Mouse (Mus musculus) fat pad, adult 2 months (tissue): Measurements from ENCODE around the gene Fam174b.

Source experiments
- DNase-seq: peaks from one replicate; pipeline ENCODE4 v3.0.0-alpha.2; 2011; ENCODE audit warnings: low read depth, low spot score; ENCODE audit errors: extremely low read depth

Gene Fam174b

GRCm38 (mm10) chr7:73740111-73741035, at the start of gene Fam174b:
TSS of gene Fam174b (plus strand) at chr7:73740302.
- no peak for DNase-seq

- DNase-seq = no peak
Measured at GRCm38 (mm10) chr7:73697092-73697491, 43.0 kb upstream of the Fam174b start.

- DNase-seq = no peak
Measured at GRCm38 (mm10) chr7:73704305-73704704, 35.8 kb upstream of the Fam174b start.

- DNase-seq = no peak
Measured at GRCm38 (mm10) chr7:73713506-73713905, 26.6 kb upstream of the Fam174b start.

GRCm38 (mm10) chr7:73715928-73716749, 24.0 kb upstream of the Fam174b start:
- DNase-seq = no peak

GRCm38 (mm10) chr7:73716841-73717240, 23.3 kb upstream of the Fam174b start:
- no peak for DNase-seq

- no peak for DNase-seq
Measured at GRCm38 (mm10) chr7:73718031-73718430, 22.1 kb upstream of the Fam174b start.

- DNase-seq = no peak
Measured at GRCm38 (mm10) chr7:73718497-73719007, 21.6 kb upstream of the Fam174b start.

GRCm38 (mm10) chr7:73721046-73721445, 19.1 kb upstream of the Fam174b start:
- no peak for DNase-seq

GRCm38 (mm10) chr7:73721764-73722163, 18.3 kb upstream of the Fam174b start:
- DNase-seq = no peak

- no peak for DNase-seq
Measured at GRCm38 (mm10) chr7:73729913-73730312, 10.2 kb upstream of the Fam174b start.

GRCm38 (mm10) chr7:73730430-73731022, 9.6 kb upstream of the Fam174b start:
- no peak for DNase-seq

- DNase-seq = no peak
Measured at GRCm38 (mm10) chr7:73736046-73736445, 4.1 kb upstream of the Fam174b start.

GRCm38 (mm10) chr7:73741392-73741791, 1.3 kb downstream of the Fam174b start:
- DNase-seq = no peak

- no peak for DNase-seq
Measured at GRCm38 (mm10) chr7:73741841-73742240, 1.7 kb downstream of the Fam174b start.

GRCm38 (mm10) chr7:73743144-73743543, 3.0 kb downstream of the Fam174b start:
- DNase-seq = no peak

GRCm38 (mm10) chr7:73743831-73744370, 3.8 kb downstream of the Fam174b start:
- no peak for DNase-seq

- DNase-seq = no peak
Measured at GRCm38 (mm10) chr7:73745903-73746302, 5.8 kb downstream of the Fam174b start.

GRCm38 (mm10) chr7:73746836-73747235, 6.7 kb downstream of the Fam174b start:
- DNase-seq = no peak

GRCm38 (mm10) chr7:73747531-73747930, 7.4 kb downstream of the Fam174b start:
- no peak for DNase-seq
